Comparison of ENCODE assay signal across 10 mouse cellular contexts in the genomic region with DNA sequence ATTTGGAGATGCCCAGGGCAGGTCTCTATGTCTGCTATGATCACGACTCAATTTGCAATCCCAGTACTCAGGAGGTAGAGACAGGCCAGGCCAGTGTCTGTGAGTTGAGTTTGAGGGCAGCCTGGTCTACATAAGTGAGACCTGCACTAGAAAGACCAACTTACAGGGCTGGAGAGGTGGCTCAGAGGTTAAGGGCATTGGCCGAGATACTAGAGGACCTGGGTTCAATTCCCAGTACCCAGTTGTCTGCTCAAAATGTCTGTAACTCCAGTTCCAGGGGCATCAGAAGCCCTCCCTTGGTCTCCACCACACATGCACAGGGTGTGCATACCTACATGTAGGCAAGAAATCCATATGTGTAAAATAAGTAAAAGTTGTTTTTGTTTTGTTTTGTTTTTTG. TPM values are rescaled to one million over a fixed set of nuclear protein-coding genes. Genes with fewer than 3 reads are reported as not detected.
A peak's percentile ranks its signal among the peaks of the same experiment; 100 is the strongest.
DNase-seq lines count a peak whose midpoint lies in the region; ATAC-seq and TF ChIP-seq lines count a peak whose summit lies in the region.
"Had no signal": no experiment of that assay in that cellular context is flagged by ENCODE, and none has a peak within 500 bp of the region (broad histone marks: within the 10 kb centered on the region; RNA-seq: fewer than 3 reads in every experiment).

No protein-coding gene starts in this region.

- no peaks in the 10 kb centered on the region for H3K36me3 ChIP-seq in embryonic facial prominence, embryonic 15.5 days
- H3K36me3 ChIP-seq in myocyte (ENCODE audit: control insufficient read depth, insufficient read depth): no peaks in the 10 kb centered on the region
- H3K36me3 ChIP-seq in forebrain, embryonic 15.5 days: no peaks in the 10 kb centered on the region
- H3K36me3 ChIP-seq: forebrain, embryonic 10.5 days had no signal

- peak overlapping the region; percentile 47 for H3K4me2 ChIP-seq in embryonic facial prominence, embryonic 15.5 days (replicated peaks)
- H3K4me2 ChIP-seq in myocyte (ENCODE audit: low read depth): peak overlapping the region; percentile 95
- H3K4me2 ChIP-seq in forebrain, embryonic 15.5 days (replicated peaks): no peak overlapping the region

- WGBS in lung, adult 2 months: 46% methylated on average over 2 of the region's 2 CpGs
- WGBS in embryonic facial prominence, embryonic 15.5 days: 82% methylated on average over 2 of the region's 2 CpGs
- 87% methylated on average over 2 of the region's 2 CpGs for WGBS in forebrain, embryonic 15.5 days

- no peak for TF ChIP-seq POLR2A in lung, adult 2 months (IDR thresholded peaks at IDR 0.05; ENCODE audit: borderline replicate concordance, extremely low read depth, low read depth, low read length)
- no peak for TF ChIP-seq POLR2A in myocyte (IDR thresholded peaks at IDR 0.05; ENCODE audit: insufficient read length, low read depth)

- ATAC-seq in embryonic facial prominence, embryonic 15.5 days (ENCODE audit: insufficient number of reproducible peaks, low FRiP score, low TSS enrichment, low read depth): no peak
- ATAC-seq in monocyte, adult 5-6 weeks (replicated peaks; ENCODE audit: insufficient number of reproducible peaks, low FRiP score, low TSS enrichment, poor library complexity, severe bottlenecking): no peak
- no peak for ATAC-seq in forebrain, embryonic 15.5 days (replicated peaks)

- H3K27ac ChIP-seq in embryonic facial prominence, embryonic 15.5 days (replicated peaks): peak overlapping the region; percentile 96
- no peak overlapping the region for H3K27ac ChIP-seq in forebrain, embryonic 15.5 days (replicated peaks)
- H3K27ac ChIP-seq: forebrain, embryonic 10.5 days had no signal

- no peaks in the 10 kb centered on the region for H3K27me3 ChIP-seq in embryonic facial prominence, embryonic 15.5 days
- no peaks in the 10 kb centered on the region for H3K27me3 ChIP-seq in myocyte (ENCODE audit: control insufficient read depth, insufficient read depth, insufficient read length)
- no peaks in the 10 kb centered on the region; the same call in 1 of the 2 replicates for H3K27me3 ChIP-seq in forebrain, embryonic 15.5 days

- peaks cover 33% of the 10 kb centered on the region for H3K4me1 ChIP-seq in lung, adult 2 months (ENCODE audit: control insufficient read depth, insufficient read depth, low read length)
- H3K4me1 ChIP-seq in embryonic facial prominence, embryonic 15.5 days: peaks cover 50% of the 10 kb centered on the region
- H3K4me1 ChIP-seq in forebrain, embryonic 15.5 days: peaks cover 17% of the 10 kb centered on the region

- peak; percentile 94 for DNase-seq in heart, adult 11 months
- no peak for DNase-seq in heart, postnatal 25 days (ENCODE audit: low spot score)
- DNase-seq in lung, adult 2 months: no peak
- no peak for DNase-seq in lung, postnatal 14 days
- DNase-seq: cerebellum, adult 8-10 months had no signal

- TF ChIP-seq CTCF in lung, adult 2 months (IDR thresholded peaks at IDR 0.05; ENCODE audit: insufficient read depth, low read length): no peak

- no peaks in the 10 kb centered on the region for H3K9me3 ChIP-seq in embryonic facial prominence, embryonic 15.5 days (replicated peaks)
- no peaks in the 10 kb centered on the region for H3K9me3 ChIP-seq in forebrain, embryonic 15.5 days
- H3K9me3 ChIP-seq: forebrain, embryonic 10.5 days had no signal

- intact Hi-C loops in heart, postnatal 25 days (cut with DNase I): no loop called here

- no peak overlapping the region for H3K9ac ChIP-seq in embryonic facial prominence, embryonic 15.5 days
- no peak overlapping the region for H3K9ac ChIP-seq in forebrain, embryonic 15.5 days (replicated peaks)

- peak overlapping the region; percentile 45 for H3K4me3 ChIP-seq in lung, adult 2 months (replicated peaks; ENCODE audit: extremely low read depth, low read depth, low read length)
- H3K4me3 ChIP-seq in embryonic facial prominence, embryonic 15.5 days (replicated peaks): no peak overlapping the region
- peak overlapping the region; percentile 23 for H3K4me3 ChIP-seq in myocyte
- H3K4me3 ChIP-seq in forebrain, embryonic 15.5 days: no peak overlapping the region
- H3K4me3 ChIP-seq: forebrain, embryonic 10.5 days had no signal

- H3ac ChIP-seq in myocyte (ENCODE audit: control insufficient read depth, insufficient read length): no peak overlapping the region

- peaks cover 5% of the 10 kb centered on the region for H3K79me2 ChIP-seq in myocyte (ENCODE audit: control insufficient read depth, insufficient read depth)

TF ChIP-seq in myocyte, 11 proteins besides CTCF, POLR2A, EP300 and RAD21:
- TF ChIP-seq USF1 (IDR thresholded peaks at IDR 0.05; ENCODE audit: low read depth) (no peak), MYOG (IDR thresholded peaks at IDR 0.05; ENCODE audit: control insufficient read depth in 1 of 3, insufficient read depth in 1 of 3, insufficient read length in 2 of 3, low read depth in 2 of 3) (no peak), TCF12 (IDR thresholded peaks at IDR 0.05; ENCODE audit: insufficient read depth, poor library complexity, severe bottlenecking) (no peak), POLR2AphosphoS2 (IDR thresholded peaks at IDR 0.05; ENCODE audit: insufficient read length, low read depth) (no peak), CEBPB (IDR thresholded peaks at IDR 0.05; ENCODE audit: insufficient read depth, poor library complexity, severe bottlenecking) (no peak), MYOD1 (IDR thresholded peaks at IDR 0.05; ENCODE audit: control insufficient read depth in 1 of 3, insufficient read length in 2 of 3, low read depth in 2 of 3) (no peak), REST (IDR thresholded peaks at IDR 0.05; ENCODE audit: insufficient read depth, insufficient read length) (no peak), TCF3 (IDR thresholded peaks at IDR 0.05; ENCODE audit: insufficient read length, low read depth) (no peak), SRF (IDR thresholded peaks at IDR 0.05; ENCODE audit: control insufficient read depth, insufficient read length, low read depth) (no peak), E2F4 (IDR thresholded peaks at IDR 0.05; ENCODE audit: insufficient read depth) (no peak), MAX (IDR thresholded peaks at IDR 0.05; ENCODE audit: low read depth) (no peak)
TF ChIP-seq in myocyte: peak in this region for 0.

RNA-seq across cellular contexts. Expression of gene Ccnd3, which starts 2.7 kb away (rescaled TPM):
- 10 to 100 TPM; 75.6 to 87.9 TPM for total RNA-seq in heart, postnatal 25 days (2021)
- 202 and 229 TPM in 2 replicates for polyA plus RNA-seq in lung, adult 2 months (2012; rRNA removed)
- 552 and 575 TPM in 2 replicates for polyA plus RNA-seq in embryonic facial prominence, embryonic 15.5 days (2015; fragmentation: Nextera tagmentation; extraction: Ambion mirVana)
- polyA plus RNA-seq in myocyte (2012; fragmentation: generic; extraction: Trizol): 858 TPM
- 152 to 227 TPM (median 161 TPM) in 3 replicates for total RNA-seq in monocyte, adult 5-6 weeks (2017)
- polyA plus RNA-seq in forebrain, embryonic 15.5 days (2015; fragmentation: Nextera tagmentation; extraction: Ambion mirVana): 59.8 and 64.4 TPM in 2 replicates

RNA-seq across cellular contexts. Expression of gene Taf8, which starts 5.4 kb away (rescaled TPM):
- 10 to 100 TPM in 1 of 2 experiments, 1 to 10 TPM in 1; 10.0 to 11.4 TPM for total RNA-seq in heart, postnatal 25 days (2021)
- 25.7 and 32.2 TPM in 2 replicates for polyA plus RNA-seq in lung, adult 2 months (2012; rRNA removed)
- 30.0 and 32.4 TPM in 2 replicates for polyA plus RNA-seq in embryonic facial prominence, embryonic 15.5 days (2015; fragmentation: Nextera tagmentation; extraction: Ambion mirVana)
- 13.4 TPM for polyA plus RNA-seq in myocyte (2012; fragmentation: generic; extraction: Trizol)
- total RNA-seq in monocyte, adult 5-6 weeks (2017): 67.5 to 90.9 TPM (median 77.3 TPM) in 3 replicates
- 25.2 and 26.2 TPM in 2 replicates for polyA plus RNA-seq in forebrain, embryonic 15.5 days (2015; fragmentation: Nextera tagmentation; extraction: Ambion mirVana)

Comparison
In these comparisons a context has a peak if more than half of its experiments do, and no peak if none do; other contexts are left out.
1. H3K4me3 ChIP-seq: peak in lung, adult 2 months (single experiment) and myocyte (single experiment); none in embryonic facial prominence, embryonic 15.5 days (single experiment) and forebrain, embryonic 15.5 days (single experiment).